Mouse (Mus musculus): Measurements from ENCODE around the gene Shank2.

GRCm38 (mm10) chr7:144111981-144112380 lies 110.3 kb downstream of the Shank2 start:
- TF ChIP-seq CTCF (IDR thresholded peaks at IDR 0.05; ENCODE audit: extremely low read depth, insufficient read length, insufficient replicate concordance, low read depth, low read length) (no peak), POLR2A (IDR thresholded peaks at IDR 0.05; ENCODE audit: low read depth, low read length) (no peak)

All from small intestine, adult 2 months (tissue).